Mouse (Mus musculus): ENCODE data around the gene Insrr.

Gene Insrr

DNA sequence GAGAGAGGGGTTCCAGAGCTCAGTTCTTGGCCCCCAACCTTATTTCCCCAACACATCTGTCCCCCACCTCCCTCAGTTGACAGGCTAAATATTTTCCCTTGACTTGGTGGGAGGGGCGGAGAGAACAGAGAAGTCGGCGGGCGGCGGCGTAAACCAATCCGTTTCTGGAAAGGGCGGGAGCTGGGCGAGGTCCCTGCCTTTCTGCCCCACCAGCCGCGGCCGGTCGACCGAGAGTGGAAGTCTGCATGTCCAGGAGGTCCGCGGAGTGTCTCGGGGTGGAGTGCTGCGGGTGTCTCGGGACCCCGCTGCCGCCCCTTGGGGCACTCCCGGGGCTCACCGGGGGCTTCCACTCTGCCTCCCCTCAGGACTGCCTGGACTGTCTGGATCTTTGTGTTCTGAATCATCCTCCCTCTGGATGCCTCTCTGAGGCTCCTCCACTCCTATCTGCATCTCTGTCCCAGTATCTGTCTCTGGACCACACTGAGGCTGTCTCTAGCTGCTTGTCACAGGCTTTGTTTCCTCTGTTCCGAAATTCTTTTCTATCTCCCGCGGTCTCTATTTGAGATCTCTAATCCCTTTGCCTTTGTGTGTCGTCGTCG, at the start of gene Insrr:
Gene Insrr, plus strand, starts transcription at position 216 of the 599 bp plus-strand sequence.
- DNase-seq: no peak

- no peak for DNase-seq
These were observed 48.3 kb upstream of the Insrr start, which contains the start of gene Lrrc71 for GRCm38 (mm10) chr3:87748431-87748830. Gene Lrrc71, minus strand, starts transcription at chr3:87748625.

GRCm38 (mm10) chr3:87749036-87749435, 47.7 kb upstream of the Insrr start:
- DNase-seq: peak; percentile 46

GRCm38 (mm10) chr3:87749977-87750376, 46.8 kb upstream of the Insrr start:
- no peak for DNase-seq

GRCm38 (mm10) chr3:87752567-87752966, 44.2 kb upstream of the Insrr start:
- no peak for DNase-seq

GRCm38 (mm10) chr3:87753829-87754228, 42.9 kb upstream of the Insrr start:
- DNase-seq: no peak

GRCm38 (mm10) chr3:87755964-87756363, 40.8 kb upstream of the Insrr start:
- peak; percentile 87 for DNase-seq

DNA sequence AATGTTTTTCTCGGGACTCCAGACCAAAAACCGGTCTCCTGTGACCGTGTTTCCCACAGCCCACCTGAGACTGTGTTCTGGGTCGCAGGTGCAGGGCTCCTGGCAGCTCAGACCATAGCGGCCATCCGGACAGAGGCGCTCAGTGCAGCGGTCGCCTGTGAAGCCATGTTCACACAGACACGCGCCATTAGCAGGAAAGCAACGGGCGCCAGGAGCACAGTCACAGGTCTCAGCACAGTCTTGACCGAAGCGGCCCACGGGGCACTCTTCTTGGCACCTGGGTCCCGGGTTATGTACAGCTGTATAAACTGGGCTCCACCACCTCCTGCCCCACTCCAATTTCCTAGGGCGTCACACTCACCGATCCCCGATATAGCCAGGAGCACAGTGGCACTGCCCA, 40.3 kb upstream of the Insrr start:
- no peak for DNase-seq

DNA sequence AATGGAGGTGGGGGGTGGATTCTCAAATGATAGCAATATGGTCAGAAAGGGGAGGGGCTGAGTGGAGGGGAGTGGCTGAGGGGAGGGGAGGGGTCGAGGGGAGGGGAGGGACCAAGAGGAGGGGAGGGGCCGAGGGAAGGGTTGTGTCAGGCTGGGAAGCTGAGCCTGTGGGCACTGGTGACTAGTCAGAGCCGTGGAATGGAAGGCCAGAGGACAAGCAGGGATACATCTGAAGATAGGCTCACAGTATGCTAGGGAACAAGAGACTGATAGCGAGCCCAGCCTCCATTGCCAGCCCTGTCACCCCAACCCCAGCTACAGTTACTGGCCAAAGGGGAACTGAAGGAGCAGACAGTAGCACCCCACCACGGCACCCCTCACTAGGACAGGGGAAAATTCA, 38.1 kb upstream of the Insrr start:
- no peak for DNase-seq

DNA sequence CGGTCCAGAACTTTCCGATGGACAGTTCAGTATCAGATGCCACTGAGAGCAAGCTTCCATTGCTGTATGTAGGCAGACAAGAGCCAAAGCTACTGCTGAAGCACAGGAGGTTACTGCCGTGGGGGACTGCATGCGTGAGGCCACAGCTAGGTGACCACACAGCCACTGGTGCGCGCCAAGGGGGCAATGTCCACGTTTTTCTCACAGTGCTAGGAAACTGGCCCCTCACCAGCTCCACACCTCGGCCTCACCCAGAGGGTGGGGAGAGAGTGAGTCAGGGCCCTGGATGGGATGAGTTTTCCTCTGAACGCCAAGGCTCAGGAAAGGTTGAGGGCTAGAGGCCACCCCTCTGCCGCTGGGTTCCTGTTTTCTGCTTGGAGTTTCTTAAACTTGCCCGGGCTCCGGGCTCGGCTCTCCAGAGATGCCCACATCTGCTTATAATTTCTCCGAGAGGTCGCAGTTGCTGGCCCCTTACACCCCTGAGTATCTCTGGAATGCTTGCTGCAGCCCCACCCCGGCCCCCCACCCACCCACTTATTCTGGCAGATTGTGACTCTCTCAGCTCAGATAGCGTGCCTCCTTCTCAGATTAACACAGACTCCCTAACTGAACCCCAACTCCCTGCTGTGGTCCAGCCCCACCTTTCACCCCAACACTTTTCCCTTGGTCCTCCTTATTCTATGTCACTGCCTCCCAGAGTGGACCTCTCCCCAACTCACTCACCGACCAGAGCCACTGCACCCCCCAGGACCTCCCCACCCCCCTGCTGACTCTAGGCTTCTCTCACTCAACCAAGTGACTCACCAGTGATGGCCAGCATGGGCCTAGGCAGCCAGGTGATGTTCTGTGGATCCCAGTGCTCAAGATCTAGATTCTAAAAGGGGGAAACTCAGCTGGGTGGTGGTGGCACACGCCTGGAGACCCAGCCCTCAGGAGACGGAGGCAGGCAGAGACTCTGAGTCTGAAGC, 35.1 kb upstream of the Insrr start:
- DNase-seq: no peak

DNA sequence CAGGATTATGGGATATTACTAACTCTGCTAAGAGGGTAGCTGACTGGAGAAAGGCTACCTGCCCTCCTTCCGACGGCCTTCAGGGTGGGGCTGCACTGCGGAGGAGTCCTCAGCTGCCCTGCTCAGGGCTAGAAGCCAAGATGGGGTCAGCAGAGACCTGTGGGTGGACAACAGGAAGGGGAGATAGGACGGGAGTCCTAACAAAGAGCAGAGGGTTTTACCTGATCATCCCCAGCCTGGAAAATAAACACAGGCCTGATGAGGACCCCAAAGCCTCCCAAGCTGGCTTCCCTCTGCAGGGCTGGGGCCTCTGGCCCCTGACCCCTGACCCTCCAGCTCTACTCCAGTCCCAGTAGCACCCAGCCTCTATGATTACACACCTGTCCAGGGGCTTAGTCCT, 33.5 kb upstream of the Insrr start:
- no peak for DNase-seq

DNA sequence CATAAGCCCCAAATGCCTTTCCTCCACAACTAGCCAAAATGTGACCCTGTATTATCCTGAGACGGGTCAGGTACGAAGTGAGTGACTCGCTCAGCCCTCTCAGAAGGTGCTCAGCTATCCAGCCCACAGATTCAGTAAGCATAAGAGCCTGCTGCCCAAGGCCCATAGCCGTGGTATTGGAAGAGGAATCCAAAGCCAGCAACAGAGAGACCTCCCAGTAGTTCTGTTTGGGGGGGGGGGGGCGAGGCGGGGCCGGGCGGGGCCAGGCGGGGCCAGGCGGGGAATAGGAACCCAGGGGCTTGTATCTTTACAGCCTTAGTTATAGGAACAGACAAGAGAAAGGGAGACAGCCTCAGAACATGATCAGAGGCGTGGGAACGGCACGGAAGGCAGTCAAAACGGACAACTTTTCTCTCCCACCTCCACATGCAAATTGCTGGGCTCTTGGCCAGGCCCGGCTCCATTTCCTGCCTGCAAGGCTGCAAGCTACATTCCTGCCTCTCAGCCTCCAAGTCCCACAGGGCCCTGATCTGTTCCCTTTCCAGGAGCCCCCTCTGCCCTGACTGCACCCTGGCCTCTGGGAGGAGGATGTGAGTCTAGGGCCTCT, 33.0 kb upstream of the Insrr start:
- DNase-seq: peak; percentile 78

- no peak for DNase-seq
These were observed 32.2 kb upstream of the Insrr start for GRCm38 (mm10) chr3:87764506-87764905.

DNA sequence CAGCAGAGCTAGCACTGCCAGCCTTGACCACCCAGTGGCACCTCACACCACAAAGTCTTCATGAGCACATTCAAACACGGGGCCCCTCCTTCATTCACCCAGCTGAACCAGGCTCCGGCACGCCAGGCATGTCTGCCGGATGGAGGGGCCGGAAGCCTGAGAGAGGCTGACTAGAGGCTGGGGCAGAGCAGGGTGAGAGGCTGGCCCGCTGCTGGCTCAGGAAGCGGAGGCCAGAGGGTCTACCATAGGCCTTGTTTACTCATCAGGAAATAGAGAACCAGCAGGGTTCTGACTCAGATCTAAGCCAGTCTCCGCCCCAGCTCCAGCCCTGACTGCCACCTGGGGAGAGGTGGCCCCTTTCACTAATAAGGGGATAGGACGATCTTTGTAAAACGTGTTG, 31.7 kb upstream of the Insrr start:
- DNase-seq: no peak

DNA sequence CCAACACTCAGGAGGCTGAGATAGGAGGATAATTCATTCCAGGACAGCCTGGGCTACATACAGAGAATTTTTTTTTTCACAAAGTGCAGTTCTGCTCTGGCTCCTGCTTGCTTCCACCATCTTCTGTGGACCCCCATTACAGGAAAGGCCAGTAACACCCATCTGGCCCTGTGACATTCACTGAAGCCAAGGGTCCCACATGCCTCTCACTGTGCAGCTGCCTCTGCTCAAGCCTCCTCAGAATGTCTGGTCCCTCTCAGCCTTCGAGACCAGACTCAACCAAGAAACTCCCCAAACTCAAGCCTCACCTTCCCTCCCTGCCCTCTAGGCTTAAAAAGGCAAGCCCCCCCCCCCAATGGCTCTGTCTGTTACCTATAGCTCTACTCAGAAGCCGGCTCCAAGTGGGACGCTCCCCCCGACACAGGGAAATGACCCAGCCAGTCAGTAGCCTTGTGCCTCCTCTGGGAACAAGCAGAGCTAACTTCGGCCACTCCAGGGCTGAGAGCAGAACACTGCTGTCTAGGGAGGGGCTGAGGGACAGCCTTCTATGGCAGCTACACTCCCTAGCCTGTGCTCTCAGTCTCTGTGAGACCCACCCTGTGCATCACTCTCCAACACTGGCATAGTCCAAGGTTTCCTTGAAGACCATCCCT, 31.0 kb upstream of the Insrr start:
- DNase-seq: no peak

DNA sequence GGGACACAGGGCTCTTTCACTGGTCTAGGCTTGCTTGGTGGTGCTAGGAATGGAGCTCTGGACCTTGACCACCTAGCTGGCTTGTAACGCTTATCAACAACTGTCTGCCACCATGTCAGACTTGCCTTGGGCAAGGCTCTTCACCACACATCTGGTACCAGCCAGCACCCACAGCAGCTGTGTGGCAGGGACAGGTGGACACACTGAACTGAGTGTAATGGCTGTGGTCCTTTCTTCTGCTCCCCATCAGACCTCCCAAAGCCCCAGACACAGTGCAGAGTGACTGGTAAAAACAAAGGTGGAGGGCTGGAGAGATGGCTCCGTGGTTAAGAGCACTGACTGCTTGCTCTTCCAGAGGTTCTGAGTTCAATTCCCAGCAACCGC, 30.5 kb upstream of the Insrr start:
- DNase-seq: no peak

- DNase-seq: no peak
These were observed 29.0 kb upstream of the Insrr start for GRCm38 (mm10) chr3:87767764-87768163.

GRCm38 (mm10) chr3:87768431-87768830, 28.3 kb upstream of the Insrr start:
- no peak for DNase-seq

GRCm38 (mm10) chr3:87768844-87769243, 27.9 kb upstream of the Insrr start:
- DNase-seq: peak; percentile 41

GRCm38 (mm10) chr3:87769506-87769905, 27.2 kb upstream of the Insrr start:
- no peak for DNase-seq

- no peak for DNase-seq
These were observed 26.5 kb upstream of the Insrr start for GRCm38 (mm10) chr3:87770280-87770679.

- no peak for DNase-seq
These were observed 25.7 kb upstream of the Insrr start for GRCm38 (mm10) chr3:87771088-87771487.

DNA sequence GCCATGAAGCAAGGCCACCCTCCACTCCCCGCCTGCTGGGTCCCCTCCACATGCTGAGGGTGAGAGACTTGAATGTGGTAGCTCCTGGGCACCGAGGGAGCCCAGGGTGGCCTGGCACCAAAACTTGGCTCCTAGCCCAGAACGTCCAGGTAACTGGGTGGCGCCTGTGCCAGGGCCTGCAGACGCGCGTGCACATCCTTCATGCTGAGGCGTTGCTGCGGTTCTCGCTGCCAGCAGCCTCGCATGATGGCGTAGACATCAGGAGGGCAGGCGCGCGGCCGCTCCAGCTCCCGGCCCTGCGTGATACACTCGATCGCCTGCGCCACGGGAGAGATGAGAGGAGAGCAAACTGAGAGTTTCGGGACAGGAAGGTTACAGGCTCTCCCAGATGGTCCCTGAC, 18.5 kb upstream of the Insrr start:
- DNase-seq: no peak
